Mouse (Mus musculus): ENCODE data around the gene Wdr27. TPM values are rescaled to one million over a fixed set of nuclear protein-coding genes. Genes with fewer than 3 reads are reported as not detected.

Gene Wdr27
- total RNA-seq (2023) = not detected in 4 replicates

DNA sequence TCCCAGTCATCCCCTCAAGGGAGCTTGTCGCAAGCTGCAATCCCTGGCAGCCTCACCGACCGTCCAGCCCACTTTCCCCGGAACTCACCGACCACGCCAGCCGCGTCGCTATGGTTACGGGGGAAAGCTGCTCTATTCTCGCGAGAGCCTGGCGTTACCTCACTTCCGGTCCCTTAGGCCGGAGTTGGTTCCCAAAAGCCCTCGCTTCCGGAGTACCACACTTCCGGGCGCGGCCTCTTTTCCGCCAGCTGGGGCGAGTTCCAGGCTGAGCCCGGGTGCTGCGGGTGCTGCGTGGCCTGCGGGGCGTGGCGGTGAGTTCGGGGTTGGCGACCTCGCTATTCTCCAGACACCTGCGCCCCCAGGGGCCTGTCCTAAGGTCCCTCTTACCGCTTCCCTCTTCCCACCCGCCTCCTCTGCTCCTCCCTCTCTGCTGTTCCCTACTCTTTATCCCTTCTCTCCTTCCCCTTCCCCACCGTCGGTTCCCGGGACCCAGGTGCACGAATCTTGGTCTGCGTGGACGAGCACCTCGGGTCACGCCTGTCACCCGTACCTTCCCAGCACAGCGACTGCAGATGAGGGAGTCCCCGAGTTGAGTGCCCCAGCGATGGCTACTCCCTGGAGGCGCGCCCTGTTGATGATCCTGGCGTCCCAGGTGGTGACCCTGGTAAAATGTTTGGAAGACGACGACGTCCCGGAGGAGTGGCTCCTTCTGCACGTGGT, at the start of gene Wdr27, which contains the start of gene 1600012H06Rik:
Gene Wdr27, minus strand, starts transcription at position 150 of the 720 bp plus-strand sequence.
Gene 1600012H06Rik, plus strand, starts transcription at position 176 of the 720 bp plus-strand sequence.

DNA sequence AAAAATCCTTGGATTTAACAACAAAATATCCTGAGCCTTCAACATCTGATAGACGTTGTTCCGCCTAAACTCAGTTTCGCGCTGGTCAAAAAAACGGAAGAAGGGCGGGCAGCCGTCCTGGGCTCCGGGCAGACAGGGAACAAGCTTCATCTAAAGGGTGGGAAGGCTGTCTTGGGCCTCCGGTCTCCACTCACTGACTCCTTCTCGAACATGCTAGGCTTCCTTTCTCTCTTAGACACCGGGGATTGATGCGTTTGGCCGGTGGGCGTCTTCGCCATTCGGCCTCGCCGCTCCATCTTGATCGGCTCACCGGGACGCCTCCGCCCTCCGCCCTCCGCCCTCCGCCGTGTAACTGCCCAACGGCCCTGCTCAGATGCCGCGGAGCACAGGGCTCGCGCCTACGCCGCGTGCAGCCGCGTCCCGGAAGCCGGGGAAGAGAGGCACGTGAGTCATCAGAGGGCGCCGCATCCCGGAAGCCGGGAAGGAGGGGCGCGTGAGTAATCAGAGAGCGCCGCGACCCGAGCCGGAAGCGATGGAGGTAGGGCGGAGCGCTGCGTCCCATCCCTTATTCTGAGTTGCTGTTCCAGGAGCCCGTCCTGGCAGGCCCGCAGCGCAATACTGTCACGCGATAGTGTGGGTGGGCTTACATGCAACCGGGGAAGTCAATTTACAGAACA, 35.5 kb upstream of the Wdr27 start, which contains the start of the genes 9030025P20Rik and Gm3417:
Gene 9030025P20Rik, plus strand, starts transcription at position 107 of the 677 bp plus-strand sequence.
Gene Gm3417, minus strand, starts transcription at position 429 of the 677 bp plus-strand sequence.

DNA sequence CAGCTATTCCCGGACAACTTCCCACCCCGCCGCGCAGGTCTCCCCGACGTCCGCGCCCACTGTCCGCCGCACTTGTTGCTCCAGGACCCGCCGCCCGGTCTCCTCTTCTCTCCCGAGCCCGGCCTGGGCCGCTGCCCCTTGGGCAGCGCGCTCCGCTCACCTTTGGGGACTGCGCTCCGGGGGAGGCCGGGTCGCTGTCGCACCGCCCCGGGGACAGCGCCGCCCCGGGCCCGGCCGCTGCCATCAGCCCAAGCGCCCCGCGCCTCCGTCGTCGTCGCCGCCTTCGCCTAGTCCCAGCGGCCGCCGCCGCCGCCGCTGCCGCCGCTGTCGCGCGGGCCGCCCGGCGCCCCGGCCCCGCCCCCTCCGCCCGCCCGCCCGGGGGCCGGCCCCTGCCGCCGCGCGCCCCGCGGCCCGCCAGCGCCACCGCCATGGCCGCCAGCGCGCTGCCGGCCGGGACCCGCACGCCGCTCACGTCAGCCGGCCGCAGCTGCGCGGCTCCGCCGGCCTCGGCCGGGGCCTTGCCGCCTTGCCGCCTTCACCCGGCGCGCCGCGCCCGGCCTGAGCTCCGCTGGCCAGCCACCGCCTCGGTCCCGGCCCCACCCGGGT, 18.1 kb upstream of the Wdr27 start, which contains the start of gene Phf10:
Gene Phf10, minus strand, starts transcription at position 323 of the 606 bp plus-strand sequence.

Other genes starting within 250 kb of the Wdr27 start
- not detected in 4 replicates for gene Thbs2, start 248.9 kb downstream of the Wdr27 start, total RNA-seq (2023)
- gene 1600012H06Rik, start within 50 bp of the Wdr27 start, total RNA-seq (2023) = 20.8 to 23.4 TPM (median 21.8 TPM) in 4 replicates
- 30.3 to 36.8 TPM (median 34.4 TPM) in 4 replicates for gene Phf10, start 18.1 kb upstream of the Wdr27 start, total RNA-seq (2023)
- 21.2 to 25.4 TPM (median 22.4 TPM) in 4 replicates for gene 9030025P20Rik, start 35.3 kb upstream of the Wdr27 start, total RNA-seq (2023)
- not detected in 4 replicates for gene Gm3417, start 35.6 kb upstream of the Wdr27 start, total RNA-seq (2023)
- 4.4 to 8.4 TPM (median 6.1 TPM) in 4 replicates for gene Gm3435, start 67.0 kb upstream of the Wdr27 start, total RNA-seq (2023)
- gene Ermard, start 98.0 kb upstream of the Wdr27 start, total RNA-seq (2023) = 148 to 179 TPM (median 164 TPM) in 4 replicates
- 0.91 to 2.3 TPM (median 1.3 TPM) in 3 of 4 replicates, not detected in the other for gene Tcte3, start 98.3 kb upstream of the Wdr27 start, total RNA-seq (2023)
- 8.3 to 11.0 TPM (median 10.2 TPM) in 4 replicates for gene Gm3448, start 98.4 kb upstream of the Wdr27 start, total RNA-seq (2023)